Mouse (Mus musculus) layer of hippocampus, adult 18-20 months (tissue): ENCODE measurements around the gene Ugt2a1. TPM values are rescaled to one million over a fixed set of nuclear protein-coding genes. Genes with fewer than 3 reads are reported as not detected.
"Not testable (repeated sequence)": the region's sequence is repeated elsewhere in the genome, so short reads cannot be mapped to it uniquely, and the experiment has no call there.

Experiments
- DNase-seq, 2 experiments: peaks; one replicate each; pipeline ENCODE4 v3.0.0; 2022; ENCODE audit warnings: low spot score in 2 of 2
- long read RNA-seq: library from polyadenylated mRNA; stranded (forward); transcript quantifications from one replicate; pipeline ENCODE4 v2.0.0, GENCODE M21; 2021
- total RNA-seq, 2 experiments: library from RNA; stranded (reverse); gene quantifications; 2 replicates each; pipeline ENCODE4 v1.2.3; 2021

Gene Ugt2a1
- not detected for total RNA-seq
- long read RNA-seq = 0 reads

GRCm38 (mm10) chr5:87490771-87491170 is at the start of gene Ugt2a1:
Ugt2a1 (minus strand) TSS chr5:87490871.
- DNase-seq = no peak

DNA sequence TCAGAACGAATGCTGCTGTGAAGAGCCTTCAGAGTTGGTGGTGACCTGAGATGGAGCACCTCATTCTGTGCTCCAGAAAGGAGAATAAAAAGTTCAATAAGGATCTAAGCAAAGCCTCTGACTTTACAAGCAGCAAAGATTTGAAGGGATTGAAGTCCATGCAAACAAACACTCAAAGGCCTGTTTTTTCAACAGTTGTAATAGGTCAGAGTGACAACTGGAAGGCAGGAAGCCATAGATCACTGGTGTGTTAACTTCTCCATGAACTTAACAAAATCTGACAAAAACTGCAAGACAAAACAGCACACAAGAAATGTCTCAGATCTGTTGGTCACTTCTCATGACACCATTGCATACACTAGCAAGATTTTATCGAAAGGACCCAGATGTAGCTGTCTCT is 47.4 kb upstream of the Ugt2a1 start, which contains the start of gene Sult1b1:
Gene Sult1b1, minus strand, starts transcription at position 85 of the 400 bp plus-strand sequence.
- DNase-seq = no peak

DNA sequence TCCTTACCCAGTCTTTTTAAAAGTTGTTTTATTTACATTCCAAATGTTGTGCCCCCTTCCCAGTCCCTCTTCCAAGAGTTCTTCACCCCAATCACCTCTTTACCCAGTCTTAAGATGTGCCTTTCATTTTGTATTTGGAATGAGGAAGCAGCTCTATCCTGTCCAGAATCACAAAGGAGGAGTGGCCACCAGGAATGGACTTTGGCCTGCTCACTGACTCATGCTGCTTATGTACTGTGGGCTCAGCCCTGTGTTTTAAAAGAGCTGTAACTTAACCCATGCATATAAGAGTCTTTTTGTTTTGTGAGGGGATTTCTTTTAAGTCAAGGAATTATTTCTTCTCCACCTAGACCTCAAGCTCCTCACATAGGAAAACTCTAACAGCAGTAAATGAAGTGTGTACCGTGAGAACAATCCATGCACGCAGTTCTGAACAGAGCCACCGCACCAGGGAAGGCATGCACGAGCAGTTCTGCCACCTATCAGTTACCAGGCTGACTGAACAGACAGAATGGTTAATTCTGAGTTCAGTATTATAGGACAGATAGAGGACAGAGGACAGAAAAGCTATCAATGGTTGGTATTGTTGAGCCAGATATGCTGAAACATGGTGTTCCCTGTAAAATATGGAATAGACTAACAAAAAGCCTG is 45.4 kb upstream of the Ugt2a1 start:
- no peak for DNase-seq

DNA sequence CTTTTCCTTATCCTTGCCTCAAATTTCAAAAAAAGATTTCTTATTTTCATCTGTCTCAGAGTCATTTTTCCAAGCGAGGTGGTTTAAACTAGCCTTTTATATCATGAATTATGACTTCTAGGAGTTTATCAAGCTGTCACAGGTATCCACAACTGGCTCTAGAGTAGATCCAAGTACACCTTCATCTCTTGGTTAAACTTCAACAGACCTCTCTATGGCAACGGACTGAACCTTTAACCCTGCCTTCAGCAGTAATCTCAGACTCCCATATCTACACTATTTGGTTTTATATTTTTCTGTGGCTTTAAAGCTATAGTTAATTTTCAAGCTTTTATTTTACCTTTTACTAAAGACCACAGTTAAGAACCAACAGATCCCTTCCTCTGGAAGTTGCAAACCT is 41.6 kb upstream of the Ugt2a1 start:
- no peak for DNase-seq

DNA sequence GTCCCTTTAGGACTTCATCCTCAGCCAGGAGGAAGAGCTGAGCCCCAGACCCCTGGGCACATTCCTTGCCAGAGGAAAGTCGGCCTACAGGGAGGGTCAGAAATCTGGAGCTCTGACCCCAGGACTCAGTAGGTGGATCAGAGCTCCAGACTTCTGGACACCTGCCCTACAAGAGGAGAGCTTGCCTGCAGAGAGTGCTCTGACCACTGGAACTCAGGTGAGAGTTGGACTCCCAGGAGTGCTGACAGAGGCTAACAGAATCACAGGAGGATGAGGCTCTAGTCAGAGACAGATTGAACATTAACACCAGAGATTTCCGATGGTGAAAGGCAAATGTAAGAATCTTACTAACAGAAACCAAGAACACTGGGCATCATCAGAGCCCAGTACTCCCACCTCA is 32.9 kb upstream of the Ugt2a1 start:
- DNase-seq = not testable (repeated sequence)

- DNase-seq = no peak
Measured at GRCm38 (mm10) chr5:87505776-87506458, 15.2 kb upstream of the Ugt2a1 start.

GRCm38 (mm10) chr5:87502687-87503086 is 12.0 kb upstream of the Ugt2a1 start:
- no peak for DNase-seq

GRCm38 (mm10) chr5:87499341-87499740 is 8.7 kb upstream of the Ugt2a1 start:
- DNase-seq = no peak

DNA sequence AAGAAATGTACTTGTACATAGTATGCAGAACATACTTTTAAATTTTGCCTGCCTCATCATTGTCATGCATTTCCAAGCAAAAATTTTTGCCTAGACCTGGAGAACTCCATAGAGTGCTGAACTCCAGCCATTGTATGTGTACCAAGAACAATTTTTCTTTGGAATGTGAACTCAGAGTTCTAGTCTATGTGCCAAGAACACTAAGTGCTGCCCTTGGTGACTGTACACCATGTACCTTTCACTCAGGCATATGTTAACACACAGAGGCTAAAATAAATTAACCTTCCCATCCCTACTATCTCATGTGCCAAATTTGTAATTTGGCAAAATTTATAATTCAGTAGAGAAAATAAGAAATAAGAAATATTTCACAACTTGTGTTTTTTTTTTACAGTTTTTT is 8.3 kb upstream of the Ugt2a1 start:
- DNase-seq = no peak

DNA sequence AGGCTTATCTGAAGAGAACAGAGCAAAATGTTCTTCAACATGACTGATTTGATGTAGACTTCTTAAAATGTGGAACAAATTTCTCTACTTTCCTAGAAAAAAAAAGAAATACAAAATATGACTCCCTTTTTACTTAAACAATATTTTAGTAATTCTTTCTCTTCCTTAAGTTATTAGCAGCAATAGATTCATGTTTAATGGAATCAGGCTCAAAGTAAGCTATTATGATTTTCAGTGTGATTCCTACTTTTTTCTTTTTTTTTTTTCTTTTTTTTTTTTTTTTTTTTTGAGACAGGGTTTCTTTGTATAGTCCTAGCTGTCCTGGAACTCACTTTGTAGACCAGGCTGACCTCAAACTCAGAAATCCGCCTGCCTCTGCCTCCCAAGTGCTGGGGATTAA is 4.0 kb downstream of the Ugt2a1 start, which contains the start of gene Gm43638:
Gene Gm43638, minus strand, starts transcription at position 101 of the 400 bp plus-strand sequence.
- not testable (repeated sequence) for DNase-seq

GRCm38 (mm10) chr5:87482160-87482559 is 8.5 kb downstream of the Ugt2a1 start, which contains the start of gene Ugt2a2:
Ugt2a2 (minus strand) TSS chr5:87482260.
- no peak for DNase-seq

GRCm38 (mm10) chr5:87458810-87459209 is 31.9 kb downstream of the Ugt2a1 start:
- DNase-seq = no peak

DNA sequence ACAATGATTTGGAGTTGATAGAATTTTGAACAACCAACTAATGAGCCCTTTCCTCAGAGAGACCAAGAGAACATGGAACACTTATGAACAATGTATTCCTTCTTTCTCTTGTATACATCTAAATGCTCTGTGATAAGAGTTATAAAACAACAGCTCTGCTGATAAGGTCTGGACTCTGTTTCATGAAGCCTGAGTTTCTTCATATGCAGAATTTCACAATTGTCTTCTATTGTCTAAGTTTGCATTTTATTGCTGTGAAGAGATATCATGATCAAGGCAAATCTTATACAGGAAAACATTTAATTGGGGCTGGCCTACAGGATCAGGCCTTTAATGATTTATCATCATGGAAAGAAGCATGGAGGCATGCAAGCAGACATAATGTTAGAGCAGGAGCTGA is 33.0 kb downstream of the Ugt2a1 start:
- no peak for DNase-seq

- DNase-seq = no peak
Measured at GRCm38 (mm10) chr5:87456216-87456850, 34.3 kb downstream of the Ugt2a1 start.

GRCm38 (mm10) chr5:87455519-87455918 is 35.2 kb downstream of the Ugt2a1 start:
- no peak for DNase-seq

DNA sequence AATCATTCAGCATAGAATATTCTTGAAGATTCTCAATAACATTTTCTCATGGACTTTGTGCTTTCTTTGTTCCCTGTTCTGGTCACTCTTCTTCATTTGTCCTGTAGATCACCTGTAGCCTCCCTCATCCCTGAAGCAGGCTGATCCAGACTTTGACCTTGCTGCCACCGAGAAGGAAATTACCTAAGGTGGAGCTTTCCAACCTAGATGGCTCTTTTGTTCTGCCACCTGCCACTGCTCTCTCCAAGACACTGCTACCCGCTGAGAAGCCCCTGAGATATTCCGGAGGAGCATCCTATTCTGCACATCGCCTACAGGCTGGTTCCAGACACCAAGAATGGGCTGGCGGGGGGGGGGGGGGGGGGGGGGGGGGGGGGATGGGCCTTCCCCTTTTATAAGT is 38.2 kb downstream of the Ugt2a1 start:
- not testable (repeated sequence) for DNase-seq

- peak; percentile 1 to 26 for DNase-seq
Measured at GRCm38 (mm10) chr5:87436264-87436663, 54.4 kb downstream of the Ugt2a1 start.

- DNase-seq = no peak
Measured at GRCm38 (mm10) chr5:87425676-87426075, 65.0 kb downstream of the Ugt2a1 start.

GRCm38 (mm10) chr5:87424041-87424440 is 66.6 kb downstream of the Ugt2a1 start, which contains the start of gene Ugt2b38:
Ugt2b38 (minus strand) TSS chr5:87424203.
- not testable (repeated sequence) for DNase-seq
